Mouse (Mus musculus) thymus, postnatal 0 days (tissue): Measurements from ENCODE around the gene Foxn4. TPM values are rescaled to one million over a fixed set of nuclear protein-coding genes. Genes with fewer than 3 reads are reported as not detected.

Experiments used
- DNase-seq: peaks from one replicate; pipeline ENCODE4 v3.0.0-alpha.2; 2015; ENCODE audit warnings: low spot score
- polyA plus RNA-seq: library from polyadenylated mRNA; unstranded; fragments of >200 nt; fragmentation: Nextera tagmentation; extraction: Ambion mirVana; gene quantifications from 2 replicates; pipeline ENCODE4 v1.2.1, GENCODE M21; 2015

The Foxn4 gene
- 0.05 and 0.13 TPM in 2 replicates for polyA plus RNA-seq

DNA sequence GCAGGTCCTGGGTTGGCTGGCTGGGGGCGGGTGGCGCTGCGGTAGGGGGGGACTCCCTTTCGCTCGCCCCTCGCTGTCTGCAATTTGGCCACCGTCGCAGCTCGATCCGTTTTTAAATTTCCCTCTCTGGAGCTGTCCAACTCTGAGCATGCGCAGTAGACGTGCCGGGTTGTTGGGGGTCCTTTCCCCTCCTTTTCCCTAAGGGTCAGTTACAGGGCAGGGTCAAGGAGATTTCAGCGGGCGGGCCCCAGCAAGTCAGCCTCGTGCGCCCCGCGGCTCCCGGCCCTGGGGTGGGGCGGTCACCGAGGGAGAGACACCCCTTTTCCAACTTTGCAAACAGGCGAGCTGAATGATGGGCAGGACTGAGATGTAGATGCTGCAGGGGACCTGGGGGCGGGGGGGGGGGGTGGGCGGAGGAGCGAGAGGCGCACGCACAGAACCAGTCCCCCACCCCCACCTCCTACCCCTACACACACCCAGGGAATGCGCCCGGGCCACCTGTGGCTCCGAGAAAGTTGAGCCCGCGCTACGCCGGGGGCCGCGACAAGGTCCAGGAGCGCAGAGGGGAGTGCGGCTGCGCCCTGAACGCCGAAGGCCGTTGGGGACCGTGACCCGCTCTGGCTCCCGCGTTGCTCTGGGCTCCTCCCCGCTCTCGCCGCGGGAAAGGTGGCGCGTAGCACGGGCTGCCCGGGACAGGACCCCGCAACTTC, at the start of gene Foxn4:
Foxn4 (minus strand) TSS at position 115 of the 710 bp plus-strand sequence.
- DNase-seq = no peak

GRCm38 (mm10) chr5:114323105-114323790, 49.6 kb upstream of the Foxn4 start:
- peak; percentile 31 for DNase-seq

GRCm38 (mm10) chr5:114309680-114310036, 36.1 kb upstream of the Foxn4 start:
- DNase-seq = no peak

GRCm38 (mm10) chr5:114308765-114309679, 35.4 kb upstream of the Foxn4 start:
- peak; percentile 59 for DNase-seq

GRCm38 (mm10) chr5:114306496-114306895, 32.9 kb upstream of the Foxn4 start:
- DNase-seq = no peak

DNA sequence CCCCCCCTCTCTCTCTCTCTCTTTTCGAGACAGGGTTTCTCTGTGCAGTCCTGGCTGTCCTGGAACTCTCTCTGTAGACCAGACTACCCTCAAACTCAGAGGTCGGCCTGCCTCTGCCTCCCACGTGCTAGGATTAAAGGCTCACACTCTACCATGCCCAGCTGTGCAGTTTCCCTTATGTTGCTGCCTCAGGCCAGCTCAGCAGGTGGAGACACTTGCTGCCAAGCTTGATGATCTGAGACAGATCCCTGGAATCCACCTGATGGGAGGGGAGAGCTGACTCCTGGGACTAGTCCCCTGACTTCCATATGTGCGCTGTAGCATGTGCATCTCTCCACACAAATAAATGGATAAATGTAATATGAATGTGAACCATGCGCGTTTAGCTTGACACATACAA, 29.6 kb upstream of the Foxn4 start:
- DNase-seq = no peak

- DNase-seq = no peak
These were observed 26.4 kb upstream of the Foxn4 start for GRCm38 (mm10) chr5:114299883-114300610.

DNA sequence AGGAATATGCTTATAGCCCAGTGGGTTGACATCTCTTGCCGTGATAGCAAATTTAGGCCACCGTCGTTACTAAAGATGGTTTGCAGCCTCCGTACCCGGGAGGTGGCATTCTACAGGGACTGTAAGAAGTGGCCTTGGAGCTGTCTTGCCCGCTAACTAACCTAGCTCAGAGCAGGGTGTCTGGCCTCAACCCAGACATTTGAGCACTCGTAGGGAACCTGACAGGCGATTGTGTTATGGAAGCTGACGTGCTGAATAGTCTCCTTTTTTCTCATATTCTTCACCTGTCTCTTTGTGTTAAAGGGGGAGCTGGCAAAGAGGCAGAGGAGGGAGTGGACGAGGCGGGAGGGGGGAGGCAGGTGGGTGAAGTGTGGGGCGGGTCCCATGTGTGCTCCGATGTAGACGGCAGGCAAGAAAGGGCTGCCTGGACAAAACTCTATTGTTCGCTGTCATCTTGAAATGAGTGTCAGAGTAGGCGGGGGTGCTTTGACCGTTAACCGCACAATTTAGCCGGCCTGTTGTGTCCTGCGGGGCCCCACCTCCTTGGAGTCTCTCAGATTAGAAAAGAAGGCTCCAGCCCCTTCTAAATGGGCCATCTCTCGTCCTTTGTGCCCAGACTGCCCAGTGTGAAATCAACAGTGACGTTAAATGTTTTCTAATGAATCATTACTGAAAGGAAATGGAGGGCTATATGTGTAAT, 25.7 kb upstream of the Foxn4 start:
- no peak for DNase-seq

DNA sequence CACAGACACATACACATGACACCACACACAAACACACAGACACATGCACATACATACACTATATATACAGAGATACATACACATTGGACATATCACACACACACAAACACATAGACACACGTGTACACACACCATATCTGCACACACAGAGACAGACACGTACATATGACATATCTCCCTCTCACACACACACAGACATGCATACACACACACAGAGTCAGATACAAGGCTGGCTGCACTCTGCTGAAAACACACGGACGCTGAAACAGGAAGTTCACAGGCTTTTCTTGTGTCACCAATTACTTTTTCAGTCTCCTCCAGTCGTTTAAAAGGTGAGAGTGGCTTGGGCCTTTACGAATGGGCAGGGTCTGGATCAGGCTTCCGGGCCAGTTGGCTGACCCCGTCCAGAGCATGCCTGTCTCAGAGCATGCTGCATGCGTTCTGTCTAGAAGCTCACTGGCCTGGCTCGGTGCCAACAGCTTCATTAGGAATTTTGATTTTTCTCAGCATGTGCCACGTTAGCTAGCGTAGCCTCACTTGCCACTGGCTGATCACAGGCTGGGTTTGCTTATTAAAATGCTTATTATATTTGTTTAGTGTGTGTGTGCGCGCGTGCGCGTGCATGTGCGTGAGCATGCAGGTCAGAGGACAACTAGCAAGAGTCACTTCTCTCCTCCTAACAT, 24.7 kb upstream of the Foxn4 start:
- DNase-seq = no peak

GRCm38 (mm10) chr5:114296693-114297631, 23.4 kb upstream of the Foxn4 start:
- DNase-seq = peak; percentile 16

- no peak for DNase-seq
These were observed 16.4 kb upstream of the Foxn4 start for GRCm38 (mm10) chr5:114290004-114290403.

DNA sequence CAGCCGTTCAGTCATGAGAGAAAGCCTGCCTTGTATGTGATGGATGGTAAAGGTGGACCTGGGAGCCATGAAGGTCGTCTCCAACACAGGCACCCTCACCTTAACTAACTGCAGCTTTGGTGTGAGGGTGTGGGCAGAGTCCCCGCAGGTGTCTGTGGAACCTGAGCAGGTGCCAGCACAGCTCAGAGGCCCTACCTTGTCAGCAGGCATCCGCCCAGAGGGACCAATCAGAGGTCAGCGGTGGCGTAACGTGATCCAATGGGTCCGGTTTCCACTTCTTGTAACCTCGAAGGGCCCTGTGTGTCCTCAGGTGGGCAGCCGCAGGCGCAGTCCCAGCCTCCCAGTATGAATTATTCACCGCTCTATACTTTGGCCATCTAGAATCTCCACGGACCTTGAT, 15.3 kb upstream of the Foxn4 start, which contains the start of gene Myo1h:
Myo1h (plus strand) TSS at position 293 of the 400 bp plus-strand sequence.
- DNase-seq = no peak

- DNase-seq = no peak
These were observed 14.8 kb upstream of the Foxn4 start for GRCm38 (mm10) chr5:114288396-114288795.

GRCm38 (mm10) chr5:114286872-114287571, 13.4 kb upstream of the Foxn4 start:
- DNase-seq = no peak

DNA sequence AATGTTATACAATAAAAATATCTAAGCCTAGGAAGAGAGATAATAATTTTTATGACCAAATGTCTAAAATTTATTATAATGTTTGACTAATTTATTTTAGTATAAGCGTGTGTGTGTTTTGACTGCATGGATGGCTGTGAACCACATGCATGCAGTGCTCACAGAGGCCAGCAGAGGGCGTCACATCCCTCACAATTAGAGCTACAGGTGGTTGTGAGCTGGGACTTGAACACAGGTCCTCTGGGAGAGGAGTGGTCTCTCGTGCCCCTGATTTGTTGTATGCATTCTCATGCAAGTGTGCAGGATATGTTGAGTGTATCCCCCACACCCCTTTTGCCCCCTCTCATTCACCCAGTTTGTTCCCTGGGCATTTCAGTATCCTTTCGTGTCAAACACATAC, 12.5 kb upstream of the Foxn4 start:
- DNase-seq = no peak

GRCm38 (mm10) chr5:114285398-114285700, 11.7 kb upstream of the Foxn4 start:
- DNase-seq = no peak

DNA sequence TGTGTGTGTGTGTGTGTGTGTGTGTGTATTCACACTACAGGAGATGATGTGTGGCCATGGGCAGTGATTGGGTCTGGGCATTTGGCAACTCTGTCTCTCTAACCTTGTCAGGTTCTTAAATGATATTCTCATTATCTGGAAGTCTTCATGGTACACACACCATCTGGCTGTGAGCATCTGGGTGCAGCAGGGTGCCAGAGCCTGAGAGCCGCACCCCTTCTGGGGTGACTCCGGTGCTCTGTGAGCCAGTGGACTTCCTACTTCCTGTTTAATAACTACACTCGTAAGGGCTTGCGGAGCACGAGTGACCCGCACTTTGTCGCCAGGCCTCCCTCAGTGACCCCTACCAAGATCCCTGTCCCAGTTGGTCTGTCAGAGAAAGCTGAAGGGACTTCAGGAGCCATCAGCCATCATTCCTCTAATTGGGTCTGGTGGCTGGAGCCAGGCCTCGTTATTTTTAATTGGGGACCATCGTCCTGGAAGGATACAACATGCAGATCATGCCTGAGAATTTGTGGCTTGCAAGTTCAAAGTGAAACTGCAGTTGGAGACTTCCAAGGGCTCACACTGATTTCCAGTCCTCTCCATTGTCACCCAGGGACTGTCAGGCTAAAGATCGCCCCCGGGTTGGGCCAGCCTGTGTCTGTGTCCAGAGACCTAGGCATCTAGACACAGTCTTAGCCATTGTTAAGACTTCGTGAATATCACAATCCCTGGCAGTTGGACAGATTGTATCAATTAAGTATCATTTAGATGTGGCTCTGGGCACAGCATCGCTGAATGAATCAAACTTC, 11.2 kb upstream of the Foxn4 start:
- DNase-seq = no peak
